Mouse (Mus musculus) E14TG2a.4 (cell line): ENCODE data around the gene Snapc3.

Experiments
- CTCF ChIP-seq: conservative IDR thresholded peaks from 2 replicates; pipeline ENCODE4 v1.5.1; 2014; ENCODE audit warnings: low read length
- NANOG ChIP-seq: IDR thresholded peaks from 2 replicates; pipeline ENCODE4 v1.6.1; 2014; ENCODE audit warnings: borderline replicate concordance, low read length, mixed read lengths
- POU5F1 ChIP-seq: IDR thresholded peaks from 2 replicates; pipeline ENCODE4 v1.6.1; 2014; ENCODE audit warnings: low read length, borderline replicate concordance

DNA sequence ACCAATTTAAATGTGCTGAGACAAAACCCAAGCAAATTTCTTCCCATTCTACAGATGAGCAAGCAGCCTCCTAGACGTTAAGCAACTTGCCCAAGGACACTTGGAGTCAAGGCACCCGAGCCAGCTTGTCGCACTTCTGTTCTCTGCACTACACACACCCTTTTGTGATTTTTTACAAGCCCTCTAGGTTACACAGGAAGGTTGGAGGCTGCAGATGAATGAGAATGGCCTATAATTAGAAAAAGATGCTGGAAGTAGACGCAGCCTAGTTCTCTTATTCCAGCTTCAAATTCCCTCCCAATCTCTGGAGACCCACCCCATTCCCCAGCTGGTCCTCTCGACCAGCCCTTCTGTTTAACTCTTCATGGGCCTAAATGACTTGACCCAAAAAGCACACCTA, 71.6 kb downstream of the Snapc3 start:
- no peak for TF ChIP-seq CTCF
- TF ChIP-seq POU5F1: no peak
- no peak for TF ChIP-seq NANOG
